Mouse (Mus musculus): Measurements from ENCODE around the gene Nrxn2. TPM values are rescaled to one million over a fixed set of nuclear protein-coding genes. Genes with fewer than 3 reads are reported as not detected.

The Nrxn2 gene
- polyA plus RNA-seq, 1 experiment from 2014 or later, result 66.5 TPM

DNA sequence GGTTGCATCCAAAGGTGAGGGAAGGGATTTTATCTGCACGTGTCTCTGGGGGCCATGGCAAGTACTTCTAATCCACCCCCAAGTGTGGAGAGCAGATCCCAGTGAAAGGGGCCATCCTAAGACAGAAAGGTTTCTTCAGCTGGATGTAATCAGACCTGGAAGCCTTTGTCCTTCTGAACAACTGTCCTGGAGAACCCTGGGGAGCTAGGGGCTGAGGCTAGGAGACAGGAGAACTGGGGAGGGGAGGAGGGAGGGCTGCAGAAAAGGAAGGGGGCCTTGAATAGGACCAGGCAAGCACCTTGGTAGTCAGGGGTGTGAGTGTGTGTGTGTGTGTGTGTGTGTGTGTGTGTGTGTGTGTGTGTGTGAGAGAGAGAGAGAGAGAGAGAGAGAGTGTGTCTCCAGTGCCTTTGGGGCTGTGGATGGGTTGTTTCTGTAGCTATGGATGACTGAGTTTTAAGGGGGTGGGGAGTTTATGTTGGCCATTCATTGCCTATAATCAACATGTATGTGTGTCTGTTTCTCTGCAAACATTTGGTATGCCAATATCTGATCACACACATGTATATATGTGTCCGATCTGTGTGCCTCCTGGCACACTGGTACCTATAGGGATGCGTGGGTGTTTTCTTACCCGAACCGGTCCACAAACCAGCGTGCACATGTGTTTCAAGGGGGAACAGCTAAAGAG, 78.1 kb downstream of the Nrxn2 start:
- peak overlapping the region; percentile 82 for H3K27ac ChIP-seq (ENCODE audit: low read depth, low read length)
- peaks cover 22% of the 10 kb centered on the region for H3K4me1 ChIP-seq (ENCODE audit: control insufficient read depth, insufficient read depth, low read length)
- no peaks in the 10 kb centered on the region for H3K9me3 ChIP-seq (ENCODE audit: control insufficient read depth, low read length)
- 0 out of 2 replicates have a peak, but pooled peaks cover 2% of the 10 kb centered on the region for H3K27me3 ChIP-seq (ENCODE audit: control insufficient read depth, insufficient read depth, low read length)
- H3K9ac ChIP-seq (replicated peaks; ENCODE audit: low read depth, low read length), result peak overlapping the region; percentile 99
- H3K4me2 ChIP-seq (ENCODE audit: low read depth, low read length), result peak overlapping the region; percentile 77
- peak; percentile 16; the same call in 1 of the 2 replicates for ATAC-seq (ENCODE audit: low read depth)
- H3K4me3 ChIP-seq (ENCODE audit: low read depth, low read length), result peak overlapping the region; percentile 96
- 2% methylated on average over 6 of the region's 6 CpGs for WGBS
- no peaks in the 10 kb centered on the region for H3K36me3 ChIP-seq (ENCODE audit: control insufficient read depth, insufficient read depth, low read length)

DNA sequence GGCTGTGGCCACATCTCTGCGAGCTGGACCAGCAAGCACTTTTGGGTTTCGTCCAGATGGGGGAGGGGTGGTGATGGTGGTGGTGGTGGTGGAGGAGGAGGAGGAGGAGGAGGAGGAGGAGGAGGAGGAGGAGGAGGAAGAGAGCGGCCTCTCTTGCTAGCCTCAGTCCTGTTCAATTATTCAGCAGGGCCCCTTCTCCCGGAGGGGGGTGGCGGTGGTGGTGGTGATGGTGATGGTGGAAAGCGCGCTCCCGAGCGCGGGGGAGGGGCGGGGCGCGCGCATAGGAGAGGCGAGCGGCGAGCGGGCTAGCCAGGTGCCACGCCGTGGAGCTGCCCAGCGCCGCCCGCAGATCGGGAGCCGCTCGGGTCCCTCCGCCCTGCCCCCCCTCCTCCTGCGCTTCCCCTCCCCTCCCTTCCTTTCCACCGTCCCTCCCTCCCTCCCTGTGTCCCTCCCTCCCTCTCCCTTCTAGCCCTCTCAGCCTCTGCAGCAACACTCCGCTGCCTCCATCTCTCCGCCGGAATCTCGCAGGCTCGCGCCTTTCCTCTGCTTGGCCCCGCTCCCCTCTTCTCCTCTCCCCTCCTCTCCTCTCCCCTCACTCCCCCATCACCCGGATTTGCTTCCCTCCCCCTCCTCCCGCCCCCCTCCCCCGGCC, 78.7 kb downstream of the Nrxn2 start:
- 0% methylated on average over 18 of the region's 39 CpGs for WGBS
- peak; percentile 59 for ATAC-seq (ENCODE audit: low read depth)
- H3K36me3 ChIP-seq (ENCODE audit: control insufficient read depth, insufficient read depth, low read length), result no peaks in the 10 kb centered on the region
- peak overlapping the region; percentile 77 for H3K4me2 ChIP-seq (ENCODE audit: low read depth, low read length)
- peak overlapping the region; percentile 99 for H3K9ac ChIP-seq (replicated peaks; ENCODE audit: low read depth, low read length)
- peaks cover 26% of the 10 kb centered on the region for H3K4me1 ChIP-seq (ENCODE audit: control insufficient read depth, insufficient read depth, low read length)
- H3K27ac ChIP-seq (ENCODE audit: low read depth, low read length), result peak overlapping the region; percentile 94
- 0 out of 2 replicates have a peak, but pooled peaks cover 2% of the 10 kb centered on the region for H3K27me3 ChIP-seq (ENCODE audit: control insufficient read depth, insufficient read depth, low read length)
- H3K9me3 ChIP-seq (ENCODE audit: control insufficient read depth, low read length), result no peaks in the 10 kb centered on the region
- H3K4me3 ChIP-seq (ENCODE audit: low read depth, low read length), result peak overlapping the region; percentile 96

DNA sequence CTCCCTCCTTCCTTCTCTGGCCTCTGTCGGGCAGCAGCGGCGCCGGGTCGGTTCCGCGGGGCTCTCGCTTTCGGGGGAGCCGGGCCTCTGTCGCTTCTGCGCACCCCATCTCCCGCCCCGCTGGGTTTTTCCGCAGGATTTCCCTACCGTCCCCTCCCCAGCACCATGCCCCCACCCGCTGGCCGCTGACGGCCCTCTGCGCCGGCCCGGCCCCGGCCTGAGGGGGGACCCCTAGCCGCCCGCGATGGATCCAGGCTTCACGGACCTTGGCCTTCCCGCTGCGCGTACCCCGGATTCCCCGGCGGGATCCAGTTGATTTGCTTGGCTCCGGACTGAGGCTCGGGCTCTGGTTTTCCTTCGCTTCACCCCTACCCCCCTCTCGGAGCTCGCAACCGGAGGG, 79.3 kb downstream of the Nrxn2 start:
- 0% methylated on average over 39 of the region's 39 CpGs for WGBS
- Histone ChIP-seq H3K4me2 (ENCODE audit: low read depth, low read length) (peak overlapping the region; percentile 77), H3K9ac (replicated peaks; ENCODE audit: low read depth, low read length) (peak overlapping the region; percentile 99), H3K27me3 (ENCODE audit: control insufficient read depth, insufficient read depth, low read length) (0 out of 2 replicates have a peak, but pooled peaks cover 2% of the 10 kb centered on the region), H3K4me3 (ENCODE audit: low read depth, low read length) (peak overlapping the region; percentile 96), H3K9me3 (ENCODE audit: control insufficient read depth, low read length) (no peaks in the 10 kb centered on the region), H3K27ac (ENCODE audit: low read depth, low read length) (peak overlapping the region; percentile 94), H3K4me1 (ENCODE audit: control insufficient read depth, insufficient read depth, low read length) (peaks cover 29% of the 10 kb centered on the region), H3K36me3 (ENCODE audit: control insufficient read depth, insufficient read depth, low read length) (no peaks in the 10 kb centered on the region)
- ATAC-seq (ENCODE audit: low read depth), result peak; percentile 7; the same call in 1 of the 2 replicates

DNA sequence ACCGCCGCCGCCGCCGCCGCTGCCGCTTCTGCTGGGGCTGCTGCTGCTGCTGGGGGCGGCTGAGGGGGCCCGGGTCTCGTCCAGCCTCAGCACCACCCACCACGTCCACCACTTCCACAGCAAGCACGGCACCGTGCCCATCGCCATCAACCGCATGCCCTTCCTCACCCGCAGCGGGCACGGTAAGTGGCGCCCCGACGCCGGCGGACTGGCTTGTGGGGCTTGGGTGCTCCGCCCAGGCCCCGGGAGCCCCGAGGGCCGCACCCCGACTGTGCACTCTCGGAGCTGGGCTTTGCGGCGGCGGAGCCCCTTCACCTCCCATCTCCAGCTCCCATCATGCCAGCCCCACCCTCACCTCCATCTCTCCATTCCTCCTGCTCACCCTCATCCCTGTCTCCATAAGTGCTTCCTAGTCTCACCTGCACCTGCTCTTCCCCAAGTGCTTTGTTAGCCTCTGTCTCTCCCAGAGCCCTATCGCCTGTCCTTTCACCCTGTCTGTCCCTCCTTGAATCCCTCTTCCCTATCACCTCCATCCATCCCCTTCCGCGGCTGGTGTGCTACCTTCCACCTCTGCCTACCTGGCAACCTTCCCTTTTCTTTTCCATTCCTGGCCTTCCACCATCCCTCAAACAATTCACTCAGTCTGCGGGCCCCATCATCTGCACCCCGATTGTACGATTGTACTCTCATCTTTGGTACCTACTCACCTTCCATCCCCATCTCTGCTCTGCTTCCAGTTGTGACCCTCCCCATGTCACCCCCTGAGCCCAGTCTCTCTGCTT, 80.0 kb downstream of the Nrxn2 start:
- no peak for ATAC-seq (ENCODE audit: low read depth)
- H3K27ac ChIP-seq (ENCODE audit: low read depth, low read length), result peak overlapping the region; percentile 94
- peak overlapping the region; percentile 99 for H3K9ac ChIP-seq (replicated peaks; ENCODE audit: low read depth, low read length)
- 3% methylated on average over 32 of the region's 38 CpGs for WGBS
- H3K27me3 ChIP-seq (ENCODE audit: control insufficient read depth, insufficient read depth, low read length), result 0 out of 2 replicates have a peak, but pooled peaks cover 2% of the 10 kb centered on the region
- H3K4me2 ChIP-seq (ENCODE audit: low read depth, low read length), result peak overlapping the region; percentile 77
- no peaks in the 10 kb centered on the region for H3K9me3 ChIP-seq (ENCODE audit: control insufficient read depth, low read length)
- no peaks in the 10 kb centered on the region; the same call in 1 of the 2 replicates for H3K36me3 ChIP-seq (ENCODE audit: control insufficient read depth, insufficient read depth, low read length)
- peaks cover 36% of the 10 kb centered on the region for H3K4me1 ChIP-seq (ENCODE audit: control insufficient read depth, insufficient read depth, low read length)
- peak overlapping the region; percentile 96 for H3K4me3 ChIP-seq (ENCODE audit: low read depth, low read length)

DNA sequence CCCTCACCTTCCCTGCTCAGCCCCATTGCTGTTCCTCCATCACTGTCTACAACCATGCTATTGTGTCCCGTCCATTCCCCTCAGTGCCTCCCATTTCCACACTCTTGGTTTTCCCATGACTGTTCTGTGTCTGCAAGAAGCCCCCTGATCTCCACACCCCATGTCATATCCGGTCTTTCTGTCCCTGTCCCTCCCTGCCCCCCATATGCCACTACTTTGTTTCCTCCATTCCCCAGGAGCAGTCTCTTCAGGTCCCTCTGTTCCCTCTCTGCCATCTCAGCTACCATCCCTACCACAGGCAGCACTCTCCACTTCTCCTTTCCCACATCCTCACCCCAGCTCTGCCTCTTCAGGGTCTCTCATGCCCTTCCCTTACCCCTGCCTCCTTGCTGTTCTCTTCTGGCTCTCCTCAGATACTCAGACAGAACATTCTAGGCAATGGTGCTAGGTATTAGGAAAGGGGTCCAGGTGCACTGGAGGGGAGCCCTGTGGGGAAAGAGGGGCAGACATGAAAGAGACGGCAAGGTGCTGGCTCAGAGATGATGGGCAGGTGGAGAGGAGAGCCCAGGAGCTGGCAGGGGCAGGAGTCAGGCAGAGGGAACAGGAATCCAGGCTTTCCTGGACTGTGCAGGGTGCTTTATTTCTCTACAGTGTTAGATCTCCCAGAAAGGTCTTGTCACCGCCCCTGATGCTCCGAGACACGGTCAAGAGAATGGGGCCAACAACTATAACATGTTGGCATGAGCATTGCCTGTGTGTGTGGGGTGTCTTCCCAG, 81.5 kb downstream of the Nrxn2 start:
- Histone ChIP-seq H3K36me3 (ENCODE audit: control insufficient read depth, insufficient read depth, low read length) (peaks cover 5% of the 10 kb centered on the region), H3K27ac (ENCODE audit: low read depth, low read length) (peak overlapping the region; percentile 94), H3K4me1 (ENCODE audit: control insufficient read depth, insufficient read depth, low read length) (peaks cover 51% of the 10 kb centered on the region), H3K4me2 (ENCODE audit: low read depth, low read length) (peak overlapping the region; percentile 77), H3K9ac (replicated peaks; ENCODE audit: low read depth, low read length) (peak overlapping the region; percentile 99), H3K27me3 (ENCODE audit: control insufficient read depth, insufficient read depth, low read length) (0 out of 2 replicates have a peak, but pooled peaks cover 2% of the 10 kb centered on the region), H3K9me3 (ENCODE audit: control insufficient read depth, low read length) (no peaks in the 10 kb centered on the region), H3K4me3 (ENCODE audit: low read depth, low read length) (peak overlapping the region; percentile 96)
- WGBS, result 27% methylated on average over 6 of the region's 6 CpGs
- no peak for ATAC-seq (ENCODE audit: low read depth)

DNA sequence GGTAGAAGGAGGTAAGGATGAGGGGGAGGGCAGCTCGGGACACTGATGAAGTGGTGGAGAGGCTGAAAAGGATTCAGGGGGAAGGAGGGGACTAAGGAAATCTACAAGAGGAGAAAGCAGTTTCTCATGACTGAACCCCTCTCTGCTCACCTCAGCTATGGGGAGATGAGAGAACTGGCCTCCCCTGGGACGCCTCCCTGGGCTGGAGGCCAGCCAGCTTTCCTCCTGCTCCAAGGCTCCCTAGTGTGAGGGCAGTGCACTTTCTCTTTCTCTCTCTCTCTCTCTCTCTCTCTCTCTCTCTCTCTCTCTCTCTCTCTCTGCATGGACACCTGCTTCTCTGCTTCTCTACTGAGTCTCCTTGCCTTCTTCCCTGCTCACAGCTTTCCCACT, 82.1 kb downstream of the Nrxn2 start:
- Histone ChIP-seq H3K4me3 (ENCODE audit: low read depth, low read length) (peak overlapping the region; percentile 96), H3K4me1 (ENCODE audit: control insufficient read depth, insufficient read depth, low read length) (peaks cover 51% of the 10 kb centered on the region), H3K4me2 (ENCODE audit: low read depth, low read length) (peak overlapping the region; percentile 77), H3K27ac (ENCODE audit: low read depth, low read length) (peak overlapping the region; percentile 94; the same call in 1 of the 2 replicates), H3K27me3 (ENCODE audit: control insufficient read depth, insufficient read depth, low read length) (0 out of 2 replicates have a peak, but pooled peaks cover 2% of the 10 kb centered on the region), H3K9me3 (ENCODE audit: control insufficient read depth, low read length) (no peaks in the 10 kb centered on the region), H3K9ac (replicated peaks; ENCODE audit: low read depth, low read length) (peak overlapping the region; percentile 99), H3K36me3 (ENCODE audit: control insufficient read depth, insufficient read depth, low read length) (peaks cover 11% of the 10 kb centered on the region)
- ATAC-seq (ENCODE audit: low read depth), result no peak
- 29% methylated on average over 2 of the region's 2 CpGs for WGBS

DNA sequence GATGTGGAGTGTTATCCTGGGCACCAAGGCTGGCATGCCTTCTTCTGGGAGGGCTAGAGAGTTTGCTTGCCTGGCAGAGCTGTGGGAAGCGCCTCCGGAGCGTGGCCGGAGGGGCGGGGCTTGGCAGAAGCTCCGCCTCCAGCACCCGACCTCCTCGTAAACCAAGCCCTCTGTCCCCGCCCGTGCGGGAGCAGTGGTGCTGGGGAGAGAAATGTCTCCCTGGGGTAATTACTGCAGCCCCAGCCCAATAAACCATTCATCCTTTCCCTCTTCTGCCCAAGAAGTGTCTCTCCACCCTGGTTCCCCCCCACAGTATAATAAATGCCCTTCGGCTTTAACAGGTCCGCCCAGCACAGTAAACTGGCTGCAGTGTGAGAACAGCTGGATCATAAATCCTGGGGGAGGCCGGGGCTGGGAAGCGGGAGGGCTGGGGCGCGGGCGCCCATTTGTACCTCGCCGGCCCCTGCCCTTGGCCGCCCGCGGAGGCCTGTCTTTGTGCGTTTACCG, 83.6 kb downstream of the Nrxn2 start:
- WGBS, result 0% methylated on average over 25 of the region's 25 CpGs
- ATAC-seq (ENCODE audit: low read depth), result peak; percentile 44
- Histone ChIP-seq H3K4me3 (ENCODE audit: low read depth, low read length) (peak overlapping the region; percentile 96), H3K27me3 (ENCODE audit: control insufficient read depth, insufficient read depth, low read length) (0 out of 2 replicates have a peak, but pooled peaks cover 2% of the 10 kb centered on the region), H3K36me3 (ENCODE audit: control insufficient read depth, insufficient read depth, low read length) (peaks cover 21% of the 10 kb centered on the region), H3K4me1 (ENCODE audit: control insufficient read depth, insufficient read depth, low read length) (peaks cover 49% of the 10 kb centered on the region), H3K4me2 (ENCODE audit: low read depth, low read length) (peak overlapping the region; percentile 77), H3K9ac (replicated peaks; ENCODE audit: low read depth, low read length) (peak overlapping the region; percentile 99), H3K27ac (ENCODE audit: low read depth, low read length) (peak overlapping the region; percentile 95), H3K9me3 (ENCODE audit: control insufficient read depth, low read length) (no peaks in the 10 kb centered on the region)
